Mouse (Mus musculus) thymus, postnatal 10 days (tissue): ENCODE measurements around the gene Cebpe.

Experiments used
- DNase-seq, 2 experiments: peaks; one replicate each; pipeline ENCODE4 v3.0.0; 2021; ENCODE audit warnings: low spot score in 2 of 2

Cebpe gene

DNA sequence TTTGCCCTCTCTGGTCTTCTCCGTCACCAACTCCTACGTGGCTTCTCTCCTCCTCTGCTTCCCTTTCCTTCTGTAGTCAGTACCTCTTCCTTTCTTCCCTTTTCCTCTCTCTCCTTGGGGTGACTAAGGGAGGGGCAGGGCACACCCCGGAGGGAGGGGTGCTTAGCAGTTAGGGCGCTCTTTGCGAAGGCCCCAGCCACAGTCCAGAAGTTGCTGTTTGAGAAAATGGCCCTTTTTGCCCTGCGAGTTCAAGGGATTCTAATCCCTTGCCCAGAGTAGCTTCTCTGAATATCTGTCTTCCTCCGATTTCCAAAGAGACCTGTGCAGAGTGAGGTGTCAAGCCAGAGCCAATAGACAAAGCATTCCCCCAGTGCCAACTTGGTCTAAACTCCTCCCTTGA is at the start of gene Cebpe:
Cebpe (minus strand) TSS at position 101 of the 400 bp plus-strand sequence.
- no peak for DNase-seq

DNA sequence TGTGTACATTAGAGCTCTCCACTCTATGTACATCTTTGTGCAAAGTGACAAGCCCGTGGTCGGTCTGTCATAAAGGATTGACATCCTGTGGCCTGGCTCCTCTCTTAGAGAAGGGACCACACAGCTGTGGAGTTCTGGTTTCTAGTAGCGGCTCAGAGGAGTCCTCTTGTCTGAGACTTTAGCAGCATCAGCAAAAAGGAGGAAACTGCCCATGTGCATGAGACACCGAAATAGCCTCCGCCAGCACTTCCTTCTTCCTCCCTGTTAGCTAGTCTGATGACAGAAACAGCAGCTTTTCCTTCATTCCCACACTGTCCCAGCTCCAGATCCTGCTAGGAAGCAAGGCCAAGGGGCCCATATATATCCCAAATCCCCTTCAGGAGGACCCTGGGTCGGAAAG is 44.4 kb upstream of the Cebpe start:
- no peak for DNase-seq

DNA sequence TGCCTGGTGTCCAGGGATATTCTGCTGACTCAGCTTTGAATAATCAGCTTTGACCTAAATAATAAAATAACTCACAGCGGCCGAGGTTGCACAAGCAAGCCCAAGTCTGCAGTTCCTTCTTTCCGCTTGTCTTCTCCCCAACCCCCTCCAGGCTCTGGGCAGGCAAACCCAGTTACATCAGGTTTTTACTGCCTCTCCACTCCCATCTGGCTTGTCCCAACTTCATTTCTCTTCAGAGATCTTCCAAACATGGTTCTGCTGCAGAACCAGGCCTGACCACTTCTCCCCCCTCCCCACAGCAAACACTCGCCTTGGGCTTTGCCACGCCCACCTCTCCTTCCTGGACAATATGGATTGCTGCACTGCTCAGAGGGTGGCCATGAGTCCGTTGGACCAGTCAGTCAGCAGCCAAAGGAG is 42.6 kb upstream of the Cebpe start:
- DNase-seq, result no peak

DNA sequence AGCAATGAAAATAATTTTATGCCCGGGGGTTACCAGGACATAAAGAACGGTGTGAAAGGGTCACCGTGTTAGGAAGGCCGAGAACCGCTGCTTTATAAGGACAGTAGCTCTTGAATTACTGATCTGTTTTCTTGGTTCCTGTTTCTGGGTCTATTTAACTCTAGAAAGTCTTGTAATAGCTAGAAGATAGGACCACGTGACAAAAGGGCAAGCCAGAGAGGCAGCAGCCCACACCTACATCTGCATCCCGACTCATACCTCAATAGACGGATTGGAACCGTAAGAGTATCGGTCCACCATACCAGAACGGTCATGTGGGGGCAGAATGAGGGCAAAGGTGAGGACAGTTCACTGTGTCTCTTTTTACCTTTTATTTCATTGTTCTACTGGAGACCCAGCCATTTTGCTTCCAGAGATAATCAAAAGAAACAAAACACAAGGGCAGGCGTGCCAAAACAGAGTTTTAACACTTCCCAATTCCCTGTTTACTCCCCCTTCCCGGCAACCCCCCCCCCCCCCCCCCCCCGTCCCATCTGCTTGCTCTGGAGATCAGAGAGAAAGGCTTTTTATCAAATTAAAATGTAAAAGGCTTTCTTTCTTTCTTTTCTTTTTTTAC is 42.1 kb upstream of the Cebpe start:
- DNase-seq, result no peak

DNA sequence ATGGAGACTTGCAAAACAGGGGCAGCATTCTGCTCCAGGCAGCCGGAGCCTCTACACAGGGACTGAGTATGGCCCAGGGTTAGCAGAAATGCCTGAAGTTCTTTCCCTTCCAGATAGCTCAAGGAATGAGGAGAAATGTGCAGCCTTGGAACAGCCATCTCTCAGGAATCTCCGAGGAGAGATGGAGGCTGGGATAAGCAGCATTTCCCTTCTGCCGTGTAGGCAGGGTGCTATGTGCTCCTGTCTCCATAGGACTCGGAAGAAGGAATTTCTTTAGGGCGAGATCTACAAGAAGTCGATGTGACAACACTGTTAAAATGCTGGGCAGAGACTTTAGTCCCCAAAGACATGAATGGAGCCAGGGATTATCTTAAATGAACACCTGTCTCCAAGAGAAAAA is 41.0 kb upstream of the Cebpe start:
- no peak for DNase-seq

DNA sequence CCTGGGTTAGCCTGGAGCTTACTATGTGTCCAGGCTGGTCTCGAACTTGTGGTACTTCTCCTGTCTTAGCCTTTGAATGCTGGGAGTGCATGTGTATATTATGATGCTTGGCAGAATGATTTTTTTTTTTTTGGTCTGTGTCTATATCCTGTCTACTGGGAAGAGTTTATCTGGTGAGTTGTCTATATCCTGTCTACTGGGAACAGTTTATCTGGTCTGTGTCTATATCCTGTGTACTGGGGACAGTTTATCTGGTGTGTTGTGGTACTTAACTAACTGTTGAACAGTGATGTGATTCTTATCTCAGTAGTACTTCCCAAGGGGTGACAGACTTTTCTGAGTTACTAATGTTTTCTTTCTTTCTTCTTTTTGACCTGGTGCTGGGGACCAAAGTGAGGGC is 39.8 kb upstream of the Cebpe start:
- no peak for DNase-seq

DNA sequence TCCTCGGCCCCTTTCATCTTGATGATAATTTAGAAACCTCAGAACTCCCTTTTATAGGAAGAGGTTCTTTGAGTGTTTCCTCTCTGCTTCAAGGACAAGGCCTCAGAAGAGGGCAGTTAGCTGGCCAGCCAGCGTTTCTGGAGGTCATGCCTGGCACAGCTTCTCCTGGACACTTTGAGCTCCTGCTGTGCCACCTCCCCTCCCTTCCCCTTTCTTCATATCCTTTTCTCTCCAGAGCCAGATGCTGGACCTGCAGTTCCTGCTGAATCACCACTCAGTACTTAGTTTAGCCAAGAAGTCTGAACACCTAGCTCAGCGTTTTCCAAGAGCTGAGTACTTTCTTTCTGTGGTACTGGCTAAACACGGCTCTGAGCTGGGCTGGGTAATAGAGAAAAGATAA is 37.3 kb upstream of the Cebpe start:
- DNase-seq, result no peak

DNA sequence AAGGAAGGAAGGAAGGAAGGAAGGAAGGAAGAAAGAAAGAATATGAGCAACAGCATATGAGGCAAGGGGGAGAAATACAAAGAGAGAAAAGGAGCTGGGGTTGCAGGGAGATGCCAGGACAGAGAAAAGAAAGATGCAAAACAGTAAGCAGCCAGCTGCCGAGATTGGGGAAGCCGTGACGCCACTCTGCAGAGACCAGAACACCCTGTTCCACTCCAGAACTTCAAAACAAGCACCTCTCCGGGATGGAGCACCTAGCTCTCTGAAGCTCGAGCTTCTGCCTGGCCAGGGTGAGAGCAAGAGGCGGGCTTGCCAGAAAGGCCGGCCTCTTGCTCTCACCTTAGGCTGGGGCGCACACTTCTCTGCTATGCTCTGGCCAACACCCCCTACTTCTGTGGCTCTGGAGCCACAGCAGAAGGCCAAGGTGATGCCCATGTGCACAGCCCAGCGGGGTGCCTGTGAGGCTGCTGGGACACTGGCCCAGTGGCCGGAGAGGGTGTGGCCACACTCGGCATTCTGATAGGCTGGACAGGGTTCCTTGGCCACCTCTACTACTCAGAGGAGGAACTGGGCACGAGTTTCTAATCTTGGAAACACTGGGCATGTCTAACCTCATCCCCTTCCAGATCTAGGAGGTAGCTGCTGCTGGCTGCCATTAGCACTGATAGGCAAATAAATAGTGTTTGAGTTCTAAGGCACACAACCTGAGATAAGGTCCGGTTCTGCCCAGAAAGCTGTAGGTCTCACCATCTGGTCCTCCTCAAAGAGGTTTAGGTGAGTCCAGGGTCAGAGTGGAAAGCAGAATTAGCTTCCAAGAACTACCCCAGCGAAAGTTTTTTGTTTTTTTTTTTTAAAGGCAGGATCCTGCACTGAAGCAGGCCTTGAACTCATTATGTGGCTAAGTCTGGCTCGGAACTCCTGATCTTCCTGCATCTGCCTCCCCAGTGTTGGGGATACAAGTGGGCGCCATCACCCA is 36.3 kb upstream of the Cebpe start:
- DNase-seq, result no peak

DNA sequence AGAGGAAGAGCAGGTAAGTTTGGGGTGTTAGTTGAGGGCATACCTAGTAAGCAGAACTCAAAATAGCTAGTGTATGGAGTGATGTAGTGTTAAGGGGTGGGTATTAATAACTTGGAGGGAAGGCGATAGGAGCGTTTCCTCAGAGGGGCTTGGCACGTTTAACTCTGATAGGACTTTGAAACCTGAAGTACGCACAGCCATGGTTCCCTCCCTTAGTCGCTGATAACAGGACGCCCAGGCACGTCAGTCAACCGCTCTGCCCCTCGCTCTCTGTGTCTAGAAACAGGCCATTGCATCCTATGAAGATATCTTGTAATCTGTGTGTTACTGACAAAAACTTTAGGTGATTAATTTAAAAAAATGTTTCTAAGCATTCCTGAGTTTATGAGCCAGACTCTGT is 34.1 kb upstream of the Cebpe start:
- DNase-seq, result no peak

DNA sequence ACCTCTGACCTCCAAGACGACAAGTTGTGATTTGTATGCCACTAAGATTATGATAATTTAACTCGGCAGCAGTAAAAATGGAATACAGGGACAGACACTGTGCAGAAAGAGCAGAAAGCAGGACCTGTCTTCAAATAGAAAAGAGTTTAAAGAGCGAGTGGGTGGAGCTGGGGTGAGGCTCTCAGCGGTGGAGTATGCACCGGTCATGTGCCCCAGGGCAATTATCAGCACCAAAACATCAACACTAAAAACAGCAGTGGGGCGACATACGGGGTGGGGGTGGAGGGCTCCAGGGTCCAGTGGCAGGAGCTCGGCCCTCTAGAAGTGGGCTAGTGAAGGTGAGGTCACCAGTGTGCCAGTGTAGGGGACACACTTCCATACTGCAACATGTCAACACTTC is 32.5 kb upstream of the Cebpe start:
- DNase-seq, result no peak

DNA sequence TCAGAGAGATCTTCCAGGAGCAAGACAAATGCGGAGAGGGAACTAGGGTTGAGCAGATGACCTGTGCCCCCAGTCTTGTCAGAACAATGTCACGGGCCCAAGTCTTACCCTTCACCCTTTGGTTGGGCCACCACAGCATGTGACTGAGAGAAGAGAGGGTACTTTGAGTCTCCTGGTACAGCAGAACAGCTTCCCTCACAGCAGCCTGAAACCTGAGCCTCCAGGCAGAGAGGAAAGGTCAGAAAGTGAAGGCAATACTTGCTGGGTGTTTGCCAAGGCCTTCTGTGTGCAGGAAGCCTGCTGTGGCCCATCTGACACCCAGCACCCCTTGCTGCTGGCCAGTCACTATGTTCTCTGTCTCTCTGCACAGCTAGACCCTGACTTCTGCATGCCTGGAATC is 30.4 kb upstream of the Cebpe start:
- no peak for DNase-seq

DNA sequence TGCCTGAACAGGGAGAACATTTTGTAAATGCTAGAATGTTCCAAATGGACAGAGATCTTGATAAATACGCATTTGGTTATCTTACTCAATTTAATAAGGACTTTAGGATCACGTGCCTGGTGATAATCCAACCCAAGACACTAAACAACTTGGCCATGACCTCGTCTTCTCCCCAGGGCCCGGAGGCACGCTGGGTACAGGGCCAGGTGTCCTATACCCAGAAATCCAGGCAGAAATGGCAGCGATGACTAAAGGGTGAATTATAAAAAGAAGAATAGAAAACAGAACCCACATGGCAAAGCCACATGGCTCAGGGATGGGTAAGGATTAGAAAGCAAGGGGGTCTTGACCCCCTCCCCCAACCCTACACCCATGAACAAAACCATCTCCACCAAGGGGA is 29.7 kb upstream of the Cebpe start:
- DNase-seq, result no peak

DNA sequence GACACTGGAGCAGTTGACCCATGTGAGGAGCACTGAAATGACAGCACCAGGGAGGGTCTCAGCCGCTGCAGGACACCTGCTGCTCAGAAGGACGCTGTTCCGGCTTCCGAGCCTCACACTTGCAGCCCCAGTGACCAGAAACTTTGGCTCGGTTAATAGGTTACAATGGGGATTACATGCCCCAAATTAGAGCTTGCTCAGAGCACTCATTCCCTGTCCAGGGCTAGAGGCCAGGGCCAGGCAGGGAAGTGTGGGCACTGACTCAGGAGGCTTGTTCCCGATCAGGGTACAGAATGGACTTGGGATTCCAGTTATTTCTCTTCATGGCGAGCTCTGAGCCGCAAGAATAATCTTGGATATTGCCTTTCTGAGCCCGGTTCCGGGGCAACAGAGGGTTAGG is 25.7 kb upstream of the Cebpe start:
- DNase-seq, result no peak

DNA sequence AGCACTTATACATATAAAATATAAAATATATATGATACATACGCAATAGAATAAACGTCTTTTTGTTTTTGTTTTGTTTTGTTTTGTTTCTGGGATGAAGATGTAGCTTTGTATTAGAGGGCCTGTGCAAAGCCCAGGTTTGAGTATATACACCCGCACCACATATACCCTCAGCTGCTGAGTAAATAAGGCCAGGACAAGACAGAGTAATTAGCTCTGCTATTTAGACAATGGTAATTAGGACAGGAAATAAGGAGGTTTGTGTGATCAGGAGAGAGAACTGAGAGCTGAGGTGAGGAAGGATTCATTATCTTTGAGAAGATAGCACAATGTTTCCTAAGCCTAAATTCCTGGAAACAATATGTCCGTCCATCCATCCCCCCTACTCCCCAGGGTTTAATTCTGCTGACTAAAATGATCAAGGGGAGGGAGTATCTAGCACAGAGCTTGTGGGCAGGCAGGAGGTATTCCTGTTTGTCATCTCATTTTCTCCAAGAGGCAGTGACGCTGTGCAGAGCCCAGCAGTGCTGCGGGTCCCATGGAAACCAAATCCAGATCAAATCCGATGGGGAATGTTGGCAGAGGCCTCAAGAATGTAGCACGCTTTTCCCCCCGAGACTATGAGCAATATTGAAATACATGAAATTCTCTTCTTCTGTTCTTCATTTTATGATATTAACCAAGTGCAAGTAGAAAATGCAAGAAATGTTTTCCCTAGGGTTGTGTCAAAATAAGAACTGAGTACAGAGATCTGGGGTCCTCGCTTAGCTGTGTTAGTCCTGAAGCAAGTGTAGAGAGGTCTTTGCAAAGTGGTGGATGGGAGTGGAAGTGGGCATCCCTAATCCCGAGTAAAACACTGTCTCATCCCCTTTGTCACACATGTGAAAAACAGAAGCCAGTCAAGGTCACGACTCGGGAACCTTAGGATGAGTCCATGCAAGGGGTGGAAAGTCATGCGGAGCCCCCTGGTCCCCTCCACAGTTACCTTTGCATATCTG is 24.9 kb upstream of the Cebpe start:
- DNase-seq, result no peak

DNA sequence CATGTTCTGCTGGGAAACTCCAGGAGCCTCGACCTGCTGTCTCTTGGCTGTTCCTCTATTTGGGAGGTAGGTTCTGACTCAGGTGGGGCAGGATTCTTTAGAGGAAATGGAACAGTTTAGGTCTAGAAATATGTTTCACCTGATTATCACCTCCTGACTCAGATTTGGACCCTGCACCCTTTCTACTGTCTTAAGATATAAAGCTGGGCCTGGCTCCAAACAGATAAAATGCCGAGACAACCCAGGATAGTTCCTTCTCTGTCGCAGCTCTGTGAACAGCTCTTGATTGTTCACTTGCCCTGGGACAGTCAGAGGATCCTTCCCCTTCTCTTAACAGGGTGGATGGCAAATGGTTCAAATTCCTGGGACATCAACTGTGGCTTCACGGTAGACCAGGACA is 23.2 kb upstream of the Cebpe start:
- no peak for DNase-seq

DNA sequence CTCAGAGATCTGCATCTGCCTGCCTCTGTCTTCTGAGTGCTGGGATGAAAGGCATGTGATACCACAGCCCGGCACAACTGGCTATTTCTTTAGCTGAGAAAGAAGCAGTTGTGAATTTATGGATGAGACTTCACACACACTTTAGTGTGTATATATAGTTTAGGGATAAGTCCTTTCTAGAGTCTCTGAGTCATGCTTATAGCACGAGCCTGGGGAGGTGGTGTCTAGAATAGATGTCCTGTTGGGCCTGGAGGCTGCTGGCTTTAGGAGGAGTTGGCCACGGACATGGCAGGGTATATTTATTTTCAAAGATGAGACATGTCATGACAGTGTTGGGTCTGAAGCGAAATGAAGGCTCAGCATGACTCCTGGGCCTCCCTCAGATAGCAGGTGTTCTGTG is 22.0 kb upstream of the Cebpe start:
- no peak for DNase-seq

DNA sequence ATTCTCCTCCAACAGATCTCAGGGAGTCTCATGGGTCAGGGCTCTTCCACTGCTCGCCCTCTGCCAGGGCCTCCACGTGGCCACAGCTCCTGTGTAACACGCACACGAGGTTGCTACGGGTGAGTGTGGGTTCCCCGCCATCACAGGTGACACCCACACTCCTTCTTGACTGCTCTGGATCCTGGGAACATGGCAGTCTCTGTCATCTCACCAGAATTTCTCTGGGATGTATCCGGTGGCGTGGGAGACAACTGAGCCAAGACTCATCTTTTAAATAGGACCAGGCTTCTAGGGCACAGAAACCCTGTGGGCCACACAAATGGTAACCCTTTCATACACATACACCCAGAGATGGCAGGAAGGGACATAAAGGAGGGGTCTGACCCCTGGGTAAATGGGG is 20.2 kb upstream of the Cebpe start:
- no peak for DNase-seq

DNA sequence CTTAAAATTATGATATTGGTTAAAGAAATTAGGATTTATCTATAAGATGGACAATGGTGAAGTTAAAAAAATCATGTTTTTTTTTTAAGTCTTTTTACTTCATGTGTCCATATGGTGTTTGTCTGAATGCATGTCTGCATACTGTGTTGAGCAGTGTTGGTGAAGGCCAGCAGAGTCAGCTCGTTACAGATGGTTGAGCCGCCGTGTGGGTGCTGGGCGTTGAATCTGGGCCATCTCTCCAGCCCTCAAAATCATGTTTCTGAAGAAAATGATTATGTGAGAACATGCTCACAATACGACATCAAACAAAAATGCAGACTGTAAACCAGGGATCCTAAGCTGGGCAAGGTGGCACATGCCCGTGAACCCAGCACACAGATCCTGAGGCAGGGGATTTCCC is 18.3 kb upstream of the Cebpe start:
- DNase-seq, result no peak

DNA sequence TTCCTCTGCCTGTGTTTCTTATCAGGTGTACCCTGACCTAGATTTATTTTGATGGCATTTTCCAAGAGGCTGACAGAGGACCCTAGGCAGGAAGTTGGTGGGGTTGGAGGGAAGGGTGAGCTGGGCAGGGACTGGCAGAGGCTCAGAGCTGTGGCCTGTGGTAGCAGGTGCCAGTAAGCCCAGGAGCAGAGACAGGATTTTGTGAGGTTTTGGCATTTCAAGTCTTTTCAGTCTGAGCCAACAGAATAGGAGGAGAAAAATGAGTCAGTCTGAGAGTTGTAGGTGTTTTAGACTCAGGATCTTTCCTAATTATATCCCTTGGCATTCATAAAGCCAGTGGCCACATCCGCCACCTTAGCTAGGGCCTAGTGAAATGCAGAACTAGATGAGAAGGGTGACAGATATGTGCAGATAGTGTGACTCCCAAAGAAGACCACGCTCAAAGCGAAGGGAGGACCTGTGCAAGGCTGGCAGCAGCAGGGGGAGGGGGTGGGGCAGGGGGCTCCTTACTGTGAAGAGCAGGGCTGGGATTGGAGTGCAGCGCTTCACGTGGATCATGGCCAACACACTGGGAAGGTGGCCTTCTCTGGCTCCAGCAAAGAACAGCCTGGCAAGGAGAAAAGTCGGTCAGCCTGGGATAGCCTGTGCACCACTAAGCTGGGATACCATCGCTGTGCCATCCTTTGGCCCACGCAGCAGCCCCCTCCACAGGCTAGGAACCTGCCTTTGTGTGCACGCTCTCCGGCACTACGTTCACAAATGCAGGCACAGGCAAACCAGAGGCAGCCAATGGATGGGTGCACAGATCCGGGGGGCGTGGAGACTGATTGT is 17.1 kb upstream of the Cebpe start:
- no peak for DNase-seq

DNA sequence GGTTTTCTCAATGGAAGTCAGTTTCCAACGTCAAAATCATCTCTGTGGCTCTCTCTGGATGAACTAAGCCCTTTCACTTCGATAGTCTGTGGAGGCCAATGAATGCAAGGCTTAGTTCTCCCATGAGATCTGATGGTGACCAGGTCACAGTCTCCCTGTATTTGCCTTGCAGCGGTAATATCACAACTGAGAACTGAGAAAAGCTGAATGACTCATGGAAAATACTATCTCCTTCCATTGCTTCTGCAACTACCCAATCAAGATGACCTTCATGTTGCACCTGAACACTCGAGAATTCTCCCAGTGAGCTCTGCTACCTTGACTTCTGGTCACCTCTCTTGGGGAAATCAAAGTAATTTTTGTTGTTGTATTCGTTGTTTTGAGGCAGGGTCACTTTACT is 15.6 kb upstream of the Cebpe start:
- no peak for DNase-seq

DNA sequence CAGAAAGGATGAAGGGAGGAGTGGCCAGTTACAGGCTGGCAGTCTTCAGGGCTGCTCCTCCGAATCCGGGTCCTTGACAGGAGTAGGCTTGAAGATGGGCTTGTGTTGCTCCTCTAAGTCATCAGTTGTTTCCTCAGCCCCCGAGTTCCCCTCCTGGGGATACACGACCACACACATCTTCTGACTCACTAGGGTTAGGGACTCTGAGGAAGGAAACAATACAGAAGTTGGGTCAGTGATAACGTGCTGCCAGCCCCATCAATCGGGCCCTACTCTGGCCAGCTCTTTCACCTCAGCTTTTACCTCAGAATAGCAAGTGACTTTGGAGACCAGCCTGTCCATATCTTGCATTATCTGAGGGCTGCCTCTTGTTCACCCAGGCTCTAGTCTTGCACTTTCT is 12.1 kb upstream of the Cebpe start:
- no peak for DNase-seq
